Mouse (Mus musculus) olfactory bulb, adult 2 months (tissue): ENCODE measurements at regions not wholly inside any gene's neighbourhood (a gene's known extent, or its start where the extent isn't known, plus 50 kb on each side); places are given as distances from the start of the nearest gene placed in this dataset.

ENCODE experiments used
- H3K27ac ChIP-seq: fragments of 200-500 bp; 2 replicates; pipeline ENCODE4 v1.5.1; 2012; ENCODE audit warnings: low read depth, low read length; ENCODE audit not compliant: insufficient read depth
- H3K4me1 ChIP-seq: fragments of 200-500 bp; 2 replicates; pipeline ENCODE4 v1.6.1; 2012; ENCODE audit warnings: low read length; ENCODE audit not compliant: control insufficient read depth, insufficient read depth
- H3K4me3 ChIP-seq: fragments of 200-500 bp; 2 replicates; pipeline ENCODE4 v1.5.1; 2012; ENCODE audit warnings: mild to moderate bottlenecking, low read depth, low read length, moderate library complexity; ENCODE audit not compliant: insufficient read depth
- CTCF ChIP-seq: fragments of 200-500 bp; IDR thresholded peaks from 2 replicates; pipeline ENCODE4 v1.5.1; 2012; ENCODE audit warnings: low read depth, mild to moderate bottlenecking, low read length, moderate library complexity; ENCODE audit not compliant: insufficient read depth
- POLR2A ChIP-seq: fragments of 200-500 bp; IDR thresholded peaks from 2 replicates; pipeline ENCODE4 v1.6.1; 2012; ENCODE audit warnings: mild to moderate bottlenecking, low read depth, low read length, moderate library complexity; ENCODE audit not compliant: insufficient read depth
- WGBS: fragments of 180-500 bp; shearing (Covaris S2); methylation state at CpG from one replicate; pipeline ENCODE4 v1.1.7; 2018; 5-methylcytosine and 5-hydroxymethylcytosine counted together

GRCm38 (mm10) chr2:9688176-9688575, 192.9 kb upstream of the 4930412O13Rik start:
- TF ChIP-seq CTCF = no peak
- TF ChIP-seq POLR2A = no peak
- WGBS = 78% methylated on average over 7 of the region's 7 CpGs
- H3K4me3 ChIP-seq = no peak overlapping the region
- H3K27ac ChIP-seq = no peak overlapping the region
- H3K4me1 ChIP-seq = no peaks in the 10 kb centered on the region

DNA sequence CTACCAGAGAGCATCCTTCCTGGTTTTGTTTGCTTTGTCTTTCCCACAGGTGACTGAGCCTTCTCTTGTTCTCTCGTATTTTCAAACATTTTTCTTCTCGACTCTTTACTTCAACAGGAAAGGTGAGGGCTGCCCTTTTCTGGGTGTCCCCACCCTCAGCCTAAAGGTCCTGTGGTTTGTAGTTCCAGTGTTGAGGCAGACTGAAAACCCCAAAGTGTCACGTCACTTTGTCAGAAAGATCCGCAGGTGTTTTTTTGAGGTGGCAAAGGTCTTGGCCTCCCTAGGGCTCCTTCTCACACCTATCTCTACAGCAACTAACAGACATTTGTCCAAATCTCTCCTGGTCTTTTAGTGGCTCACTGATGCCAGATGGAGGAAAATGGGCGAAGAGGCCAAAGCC, 191.5 kb upstream of the 4930412O13Rik start:
- TF ChIP-seq POLR2A = no peak
- Histone ChIP-seq H3K4me3 (no peak overlapping the region), H3K27ac (no peak overlapping the region), H3K4me1 (no peaks in the 10 kb centered on the region)
- 93% methylated on average over 5 of the region's 5 CpGs for WGBS

GRCm38 (mm10) chr2:9691506-9691905, 189.5 kb upstream of the 4930412O13Rik start:
- no peak for TF ChIP-seq POLR2A
- no peak for TF ChIP-seq CTCF
- 72% methylated on average over 5 of the region's 5 CpGs for WGBS
- no peaks in the 10 kb centered on the region for H3K4me1 ChIP-seq
- H3K4me3 ChIP-seq = no peak overlapping the region
- H3K27ac ChIP-seq = no peak overlapping the region

- H3K4me3 ChIP-seq = no peak overlapping the region
- H3K27ac ChIP-seq = no peak overlapping the region
- TF ChIP-seq POLR2A (no peak), CTCF (no peak)
- whole genome bisulfite sequencing = 85% methylated on average over 8 of the region's 8 CpGs
- no peaks in the 10 kb centered on the region for H3K4me1 ChIP-seq
Observed at GRCm38 (mm10) chr2:9691906-9692305, 189.1 kb upstream of the 4930412O13Rik start.

- no peaks in the 10 kb centered on the region for H3K4me1 ChIP-seq
- no peak overlapping the region for H3K27ac ChIP-seq
- H3K4me3 ChIP-seq = no peak overlapping the region
- TF ChIP-seq CTCF (no peak), POLR2A (no peak)
- 73% methylated on average over 9 of the region's 9 CpGs for WGBS
Observed at GRCm38 (mm10) chr2:9693351-9693750, 187.7 kb upstream of the 4930412O13Rik start.

DNA sequence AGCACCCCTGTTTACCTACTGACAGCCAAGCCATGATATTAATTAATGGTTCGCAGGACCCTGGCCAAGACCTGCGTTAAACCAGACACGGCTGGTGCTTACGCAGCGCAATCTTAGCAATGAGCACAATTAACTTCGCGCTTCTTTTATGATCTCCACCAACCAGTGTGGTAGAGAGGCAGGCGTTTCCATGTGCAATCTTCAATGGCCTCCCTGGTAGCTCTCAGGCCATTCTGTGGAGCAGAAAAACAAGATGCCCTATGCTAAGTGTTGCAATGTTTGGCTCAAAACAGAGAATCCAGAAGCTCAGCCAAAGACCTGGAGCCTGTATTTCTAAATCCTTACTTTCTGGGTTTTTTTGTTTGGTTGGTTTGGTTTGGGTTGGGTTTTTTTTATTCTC, 186.9 kb upstream of the 4930412O13Rik start:
- TF ChIP-seq CTCF = no peak
- WGBS = 87% methylated on average over 8 of the region's 8 CpGs
- H3K4me3 ChIP-seq = no peak overlapping the region
- H3K4me1 ChIP-seq = no peaks in the 10 kb centered on the region
- H3K27ac ChIP-seq = no peak overlapping the region

- Histone ChIP-seq H3K27ac (no peak overlapping the region), H3K4me1 (no peaks in the 10 kb centered on the region), H3K4me3 (no peak overlapping the region)
- TF ChIP-seq POLR2A (no peak), CTCF (no peak)
- WGBS = 87% methylated on average over 6 of the region's 6 CpGs
Observed at GRCm38 (mm10) chr2:9697591-9698345, 183.3 kb upstream of the 4930412O13Rik start.

GRCm38 (mm10) chr2:9704266-9704665, 176.8 kb upstream of the 4930412O13Rik start:
- H3K27ac ChIP-seq = no peak overlapping the region
- no peaks in the 10 kb centered on the region for H3K4me1 ChIP-seq
- no peak overlapping the region for H3K4me3 ChIP-seq
- WGBS = 69% methylated on average over 3 of the region's 3 CpGs
- TF ChIP-seq CTCF (no peak), POLR2A (no peak)

DNA sequence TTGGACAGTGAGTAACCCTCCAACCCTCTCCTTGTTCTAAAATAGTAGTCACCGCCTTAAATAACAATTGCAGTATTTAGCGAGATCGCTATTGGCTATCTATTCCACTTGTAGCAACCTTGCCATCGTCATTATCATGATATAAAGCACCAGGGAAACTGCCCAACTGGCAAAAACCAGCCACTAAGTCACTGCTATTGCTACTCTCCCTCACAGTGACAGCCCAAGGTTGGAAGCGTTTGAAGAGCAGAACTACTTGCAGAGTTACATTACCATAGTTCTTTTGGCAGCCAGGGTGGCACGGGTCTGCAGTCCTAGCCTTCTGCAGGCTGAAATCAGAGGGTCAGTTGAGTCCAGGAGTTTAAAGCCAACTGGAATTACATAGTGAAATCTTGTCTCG, 171.6 kb upstream of the 4930412O13Rik start:
- 79% methylated on average over 7 of the region's 7 CpGs for WGBS
- Histone ChIP-seq H3K4me3 (no peak overlapping the region), H3K4me1 (no peaks in the 10 kb centered on the region), H3K27ac (no peak overlapping the region)
- TF ChIP-seq CTCF (no peak), POLR2A (no peak)

GRCm38 (mm10) chr2:9717904-9718303, 163.1 kb upstream of the 4930412O13Rik start:
- no peak overlapping the region for H3K27ac ChIP-seq
- TF ChIP-seq POLR2A = no peak
- TF ChIP-seq CTCF = no peak
- WGBS = 68% methylated on average over 1 of the region's 1 CpGs
- H3K4me1 ChIP-seq = no peaks in the 10 kb centered on the region
- no peak overlapping the region for H3K4me3 ChIP-seq
